Mouse (Mus musculus) heart, postnatal 0 days (tissue): ENCODE results near the gene Rora. TPM values are rescaled to one million over a fixed set of nuclear protein-coding genes. Genes with fewer than 3 reads are reported as not detected.

Source experiments
- ATAC-seq: fragments of 200-750 bp; cut with Nextera tagmentation; 2 replicates; pipeline ENCODE4 v1.8.0; 2017; ENCODE audit warnings: low read depth, moderate number of reproducible peaks, moderate library complexity; ENCODE audit not compliant: insufficient read depth
- DNase-seq: peaks from one replicate; pipeline ENCODE4 v3.0.0-alpha.2; 2016; ENCODE audit warnings: low spot score
- H3K27ac ChIP-seq: fragments of 300-500 bp; sonication (generic); 2 replicates; pipeline ENCODE4 v1.5.1; 2014; ENCODE audit warnings: low read depth, mild to moderate bottlenecking
- H3K27me3 ChIP-seq: fragments of 300-500 bp; sonication (generic); 2 replicates; pipeline ENCODE4 v1.6.1; 2014; ENCODE audit warnings: low read length, mixed read lengths; ENCODE audit not compliant: control insufficient read depth, insufficient read depth
- H3K36me3 ChIP-seq: fragments of 300-500 bp; sonication (generic); replicated peaks from 2 replicates; pipeline ENCODE4 v1.6.1; 2014; ENCODE audit warnings: low read length, mixed read lengths; ENCODE audit not compliant: control insufficient read depth, insufficient read depth
- H3K4me1 ChIP-seq: fragments of 300-500 bp; sonication (generic); 2 replicates; pipeline ENCODE4 v1.6.1; 2014; ENCODE audit warnings: antibody characterized with exemption; ENCODE audit not compliant: control insufficient read depth, insufficient read depth
- H3K4me2 ChIP-seq: fragments of 300-500 bp; sonication (generic); 2 replicates; pipeline ENCODE4 v1.6.1; 2014; ENCODE audit warnings: low read depth, mild to moderate bottlenecking, low read length, moderate library complexity
- H3K4me3 ChIP-seq: fragments of 300-500 bp; sonication (generic); 2 replicates; pipeline ENCODE4 v1.5.1; 2014; ENCODE audit warnings: low read depth, low read length
- H3K9ac ChIP-seq: fragments of 300-500 bp; sonication (generic); replicated peaks from 2 replicates; pipeline ENCODE4 v1.6.1; 2014; ENCODE audit warnings: low read depth, low read length, mixed read lengths
- H3K9me3 ChIP-seq: fragments of 300-500 bp; sonication (generic); replicated peaks from 2 replicates; pipeline ENCODE4 v1.6.1; 2016; ENCODE audit warnings: low read length; ENCODE audit not compliant: control insufficient read depth
- CTCF ChIP-seq: IDR thresholded peaks from 2 replicates; pipeline ENCODE4 v1.5.1; 2016; ENCODE audit warnings: antibody characterized with exemption, control low read depth, low read depth
- EP300 ChIP-seq: IDR thresholded peaks from 2 replicates; pipeline ENCODE4 v1.6.1; 2016; ENCODE audit warnings: antibody characterized with exemption, low read depth
- WGBS: fragments of 180-500 bp; shearing (Covaris S2); extraction: QIAGEN DNeasy Blood & Tissue Kit; methylation state at CpG from one replicate; pipeline ENCODE4 v1.1.7; 2014; 5-methylcytosine and 5-hydroxymethylcytosine counted together
- polyA plus RNA-seq: library from polyadenylated mRNA; unstranded; fragments of >200 nt; fragmentation: Nextera tagmentation; extraction: Ambion mirVana; gene quantifications from 2 replicates; pipeline ENCODE4 v1.2.1, GENCODE M21; 2015
- total RNA-seq: library from RNA; depleted of rRNA; stranded (reverse); fragments of >200 nt; gene quantifications from 2 replicates; pipeline ENCODE4 v1.2.3, GENCODE M21; 2014; ENCODE audit warnings: low replicate concordance

The Rora gene
- total and polyA plus RNA-seq, 2 experiments from 2014 or later = 7.9 to 9.8 TPM

DNA sequence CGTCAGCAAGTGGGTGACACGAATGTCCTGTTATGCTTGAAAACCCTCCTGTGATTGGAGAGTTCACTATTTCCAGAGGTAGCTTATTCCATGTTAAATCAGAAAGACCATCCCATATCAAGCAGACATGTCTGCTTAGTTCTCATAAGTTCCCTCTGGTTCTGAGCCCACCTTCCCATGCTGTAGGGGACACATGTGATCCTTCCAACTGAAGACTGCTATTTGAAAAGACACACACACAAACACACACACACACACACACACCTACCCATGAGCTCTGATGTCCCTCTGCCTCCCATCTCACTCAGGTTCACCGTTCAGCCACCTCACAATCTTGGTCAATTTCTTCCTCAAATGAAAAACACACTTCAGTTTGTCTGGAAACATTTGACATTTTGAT lies 642.2 kb downstream of the Rora start:
- DNase-seq (no peak), ATAC-seq (no peak)
- TF ChIP-seq CTCF = no peak
- TF ChIP-seq EP300 = no peak
- H3K27ac ChIP-seq = no peak overlapping the region
- H3K27me3 ChIP-seq = no peaks in the 10 kb centered on the region
- H3K4me2 ChIP-seq = no peak overlapping the region
- H3K36me3 ChIP-seq = no peaks in the 10 kb centered on the region
- no peaks in the 10 kb centered on the region for H3K9me3 ChIP-seq
- peaks cover 5% of the 10 kb centered on the region for H3K4me1 ChIP-seq
- H3K4me3 ChIP-seq = no peak overlapping the region
- 78% methylated on average over 3 of the region's 3 CpGs for WGBS
- H3K9ac ChIP-seq = no peak overlapping the region

- Histone ChIP-seq H3K4me1 (peaks cover under 1% of the 10 kb centered on the region; the same call in 1 of the 2 replicates), H3K27ac (no peak overlapping the region), H3K4me2 (no peak overlapping the region), H3K4me3 (no peak overlapping the region), H3K27me3 (no peaks in the 10 kb centered on the region), H3K9ac (no peak overlapping the region), H3K36me3 (no peaks in the 10 kb centered on the region), H3K9me3 (no peaks in the 10 kb centered on the region)
- no peak for ATAC-seq
- DNase-seq = peak; percentile 76
- WGBS = 9% methylated on average over 2 of the region's 2 CpGs
- TF ChIP-seq EP300 = no peak
- TF ChIP-seq CTCF = peak; percentile 85
These were observed 642.8 kb downstream of the Rora start for GRCm38 (mm10) chr9:69296418-69296817.

DNA sequence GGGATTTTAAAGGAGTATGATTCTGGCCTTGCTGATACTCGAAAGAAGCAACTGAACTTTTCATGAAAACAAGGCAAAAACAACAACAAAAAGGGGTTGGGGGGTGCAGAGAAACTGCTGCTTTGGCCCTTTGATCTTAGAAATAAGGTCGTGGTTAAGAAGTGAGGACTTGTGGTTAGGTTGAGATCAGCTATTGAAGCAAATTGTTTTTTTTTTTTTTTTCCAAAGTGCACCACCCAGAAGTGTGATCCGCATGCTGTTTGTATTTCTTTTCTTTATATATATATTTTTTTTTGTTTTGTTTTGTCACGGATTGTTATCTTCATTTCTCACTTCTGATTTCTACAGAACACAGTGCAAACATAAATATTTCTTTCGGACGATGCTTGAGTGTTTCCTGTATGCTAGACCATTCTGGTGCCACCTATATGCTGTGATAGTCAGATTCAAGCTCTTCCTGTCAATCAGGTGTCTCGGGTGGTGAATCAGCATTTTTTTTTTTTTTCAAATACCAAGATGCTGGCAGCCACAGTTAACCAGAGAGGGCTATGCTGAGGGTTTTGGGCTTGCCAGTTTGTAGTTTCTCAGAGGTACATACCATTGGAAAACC lies 644.3 kb downstream of the Rora start:
- H3K36me3 ChIP-seq = no peaks in the 10 kb centered on the region
- WGBS = 76% methylated on average over 7 of the region's 7 CpGs
- no peak overlapping the region for H3K27ac ChIP-seq
- no peak overlapping the region for H3K9ac ChIP-seq
- no peak overlapping the region for H3K4me3 ChIP-seq
- TF ChIP-seq CTCF (no peak), EP300 (no peak)
- H3K9me3 ChIP-seq = no peaks in the 10 kb centered on the region
- H3K27me3 ChIP-seq = no peaks in the 10 kb centered on the region
- DNase-seq (no peak), ATAC-seq (no peak)
- H3K4me2 ChIP-seq = no peak overlapping the region
- peaks cover 5% of the 10 kb centered on the region; the same call in 1 of the 2 replicates for H3K4me1 ChIP-seq

GRCm38 (mm10) chr9:69298566-69299335 lies 645.2 kb downstream of the Rora start:
- H3K36me3 ChIP-seq = no peaks in the 10 kb centered on the region
- no peak for TF ChIP-seq CTCF
- peaks cover 5% of the 10 kb centered on the region; the same call in 1 of the 2 replicates for H3K4me1 ChIP-seq
- H3K4me3 ChIP-seq = no peak overlapping the region
- DNase-seq (no peak), ATAC-seq (no peak)
- no peak overlapping the region for H3K9ac ChIP-seq
- H3K27ac ChIP-seq = no peak overlapping the region
- WGBS = 62% methylated on average over 12 of the region's 12 CpGs
- no peaks in the 10 kb centered on the region for H3K9me3 ChIP-seq
- H3K4me2 ChIP-seq = no peak overlapping the region
- no peaks in the 10 kb centered on the region for H3K27me3 ChIP-seq

GRCm38 (mm10) chr9:69299484-69299883 lies 645.9 kb downstream of the Rora start:
- Histone ChIP-seq H3K27ac (no peak overlapping the region), H3K4me2 (no peak overlapping the region), H3K9me3 (no peaks in the 10 kb centered on the region), H3K4me3 (no peak overlapping the region), H3K27me3 (no peaks in the 10 kb centered on the region), H3K4me1 (peaks cover 5% of the 10 kb centered on the region; the same call in 1 of the 2 replicates), H3K9ac (no peak overlapping the region), H3K36me3 (no peaks in the 10 kb centered on the region)
- 64% methylated on average over 2 of the region's 2 CpGs for WGBS
- DNase-seq (no peak), ATAC-seq (no peak)
- TF ChIP-seq CTCF (no peak), EP300 (no peak)
